Mouse (Mus musculus) liver, embryonic 14.5 days (tissue): Measurements from ENCODE around the gene Slc6a17.

Experiments used
- CTCF ChIP-seq: IDR thresholded peaks from 2 replicates; pipeline ENCODE4 v1.5.1; 2016; ENCODE audit warnings: antibody characterized with exemption, low read depth, control low read depth
- EP300 ChIP-seq: IDR thresholded peaks from 2 replicates; pipeline ENCODE4 v1.6.1; 2016; ENCODE audit warnings: antibody characterized with exemption, low read depth

DNA sequence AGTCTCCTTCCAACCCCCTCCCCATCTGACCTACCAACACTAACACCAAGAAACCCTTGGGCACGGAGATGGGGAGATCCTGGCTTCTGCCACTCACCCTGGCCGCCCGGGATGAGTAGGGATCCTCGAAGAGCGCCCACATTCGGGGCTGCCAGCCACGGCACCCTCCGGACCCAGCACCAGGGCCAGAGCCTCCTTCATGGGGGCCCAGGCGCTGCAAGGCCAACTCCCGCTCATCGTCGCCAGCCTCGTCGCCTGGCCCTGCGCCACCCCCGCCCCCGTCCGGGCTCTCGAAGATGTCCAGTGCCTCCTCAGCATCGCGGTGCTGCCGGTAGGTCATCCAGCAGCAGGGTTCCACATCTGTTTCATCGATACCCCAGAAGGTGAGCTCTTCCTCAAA, 59.7 kb downstream of the Slc6a17 start:
- TF ChIP-seq CTCF (no peak), EP300 (no peak)
